Mouse (Mus musculus) embryonic facial prominence, embryonic 11.5 days (tissue): ENCODE data around the gene Banp. TPM values are rescaled to one million over a fixed set of nuclear protein-coding genes. Genes with fewer than 3 reads are reported as not detected.
A peak's percentile ranks its signal among the peaks of the same experiment; 100 is the strongest.

ENCODE experiments used
- ATAC-seq: fragments of 200-750 bp; cut with Nextera tagmentation; replicated peaks from 2 replicates; pipeline ENCODE4 v1.8.0; 2017; ENCODE audit warnings: low read depth; ENCODE audit not compliant: insufficient number of reproducible peaks, low FRiP score, low TSS enrichment
- DNase-seq: peaks from one replicate; pipeline ENCODE4 v3.0.0-alpha.2; 2015; ENCODE audit warnings: low spot score
- H3K27ac ChIP-seq: fragments of 300-500 bp; sonication (generic); replicated peaks from 2 replicates; pipeline ENCODE4 v1.5.1; 2014; ENCODE audit warnings: mild to moderate bottlenecking, low read depth, low read length, control low read depth
- H3K27me3 ChIP-seq: fragments of 300-500 bp; sonication (generic); 2 replicates; pipeline ENCODE4 v1.6.1; 2014; ENCODE audit warnings: mild to moderate bottlenecking, low read length, moderate library complexity, mixed read lengths; ENCODE audit not compliant: control insufficient read depth, insufficient read depth
- H3K36me3 ChIP-seq: fragments of 300-500 bp; sonication (generic); replicated peaks from 2 replicates; pipeline ENCODE4 v1.6.1; 2014; ENCODE audit warnings: low read depth, mild to moderate bottlenecking, low read length, moderate library complexity, mixed read lengths; ENCODE audit not compliant: control insufficient read depth, insufficient read depth
- H3K4me1 ChIP-seq: fragments of 300-500 bp; sonication (generic); 2 replicates; pipeline ENCODE4 v1.6.1; 2014; ENCODE audit warnings: low read length, mixed read lengths; ENCODE audit not compliant: control insufficient read depth, insufficient read depth
- H3K4me2 ChIP-seq: fragments of 300-500 bp; sonication (generic); 2 replicates; pipeline ENCODE4 v1.6.1; 2014; ENCODE audit warnings: low read depth, mild to moderate bottlenecking, control low read depth, low read length, moderate library complexity
- H3K4me3 ChIP-seq: fragments of 300-500 bp; sonication (generic); 2 replicates; pipeline ENCODE4 v1.5.1; 2014; ENCODE audit warnings: low read depth, low read length, control low read depth
- H3K9ac ChIP-seq: fragments of 300-500 bp; sonication (generic); replicated peaks from 2 replicates; pipeline ENCODE4 v1.6.1; 2014; ENCODE audit warnings: mild to moderate bottlenecking, control low read depth, low read length
- H3K9me3 ChIP-seq: fragments of 300-500 bp; sonication (generic); replicated peaks from 2 replicates; pipeline ENCODE4 v1.6.1; 2016; ENCODE audit warnings: mild to moderate bottlenecking, low read length, inconsistent platforms, mixed read lengths; ENCODE audit not compliant: control insufficient read depth
- WGBS: fragments of 180-500 bp; shearing (Covaris S2); extraction: QIAGEN DNeasy Blood & Tissue Kit; methylation state at CpG from one replicate; pipeline ENCODE4 v1.1.7; 2014; 5-methylcytosine and 5-hydroxymethylcytosine counted together
- polyA plus RNA-seq: library from polyadenylated mRNA; unstranded; fragments of >200 nt; fragmentation: Nextera tagmentation; extraction: Ambion mirVana; gene quantifications from 2 replicates; pipeline ENCODE4 v1.2.1, GENCODE M21; 2014

The Banp gene
- polyA plus RNA-seq, 1 experiment from 2014 or later = 56.2 TPM

DNA sequence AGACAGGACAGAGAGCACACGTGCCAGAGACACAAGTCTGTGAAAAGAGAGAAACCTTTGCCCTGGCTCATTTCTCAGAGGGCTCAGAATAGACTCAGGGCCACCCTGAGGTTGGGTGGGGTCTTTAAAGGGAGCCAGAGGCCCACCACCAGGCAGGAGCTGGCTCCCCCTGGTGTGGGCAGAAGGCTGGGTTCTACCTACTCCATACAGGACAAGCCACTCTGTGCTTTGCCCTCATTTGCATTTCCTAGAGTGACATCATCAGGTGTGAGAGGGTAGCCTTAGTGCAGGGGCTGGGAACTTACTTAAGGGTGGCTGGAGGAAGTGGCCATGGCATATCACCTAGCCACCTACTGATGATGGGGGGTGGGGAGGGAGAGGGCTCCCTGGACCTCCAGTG lies 106.6 kb downstream of the Banp start:
- H3K36me3 ChIP-seq = no peaks in the 10 kb centered on the region

DNA sequence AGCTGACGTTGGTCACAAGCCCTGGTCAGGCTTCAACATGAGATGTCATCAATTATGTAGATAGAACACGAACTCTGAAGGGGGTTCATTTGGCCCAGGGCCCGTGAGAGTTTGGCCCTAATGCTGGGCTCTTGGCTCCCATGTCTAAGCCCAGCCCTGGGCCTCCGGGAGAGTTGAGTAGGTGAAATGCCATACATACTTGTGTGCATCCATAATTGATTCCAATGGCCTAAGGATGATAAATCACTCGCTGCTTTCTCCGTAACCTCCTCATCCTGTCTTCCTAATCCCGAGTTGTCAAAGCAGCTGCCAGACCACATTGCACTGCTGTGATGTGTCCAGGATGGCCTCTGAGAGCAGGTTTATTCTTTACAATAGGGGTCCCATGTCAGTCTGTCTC lies 107.3 kb downstream of the Banp start:
- H3K4me2 ChIP-seq = no peak overlapping the region
- DNase-seq (no peak), ATAC-seq (no peak)
- H3K9ac ChIP-seq = no peak overlapping the region
- H3K4me1 ChIP-seq = no peaks in the 10 kb centered on the region; the same call in 1 of the 2 replicates
- no peaks in the 10 kb centered on the region for H3K36me3 ChIP-seq
- no peak overlapping the region for H3K4me3 ChIP-seq
- no peak overlapping the region for H3K27ac ChIP-seq
- H3K27me3 ChIP-seq = no peaks in the 10 kb centered on the region
- 73% methylated on average over 7 of the region's 7 CpGs for WGBS
- H3K9me3 ChIP-seq = no peaks in the 10 kb centered on the region

More for the DNA sequence above, 106.6 kb downstream of the Banp start:
- ATAC-seq = no peak
- no peak overlapping the region for H3K4me3 ChIP-seq
- H3K27ac ChIP-seq = no peak overlapping the region
- 43% methylated on average over 1 of the region's 1 CpGs for WGBS
- no peak overlapping the region for H3K4me2 ChIP-seq
- DNase-seq = no peak
- no peaks in the 10 kb centered on the region; the same call in 1 of the 2 replicates for H3K4me1 ChIP-seq
- H3K9ac ChIP-seq = no peak overlapping the region
- no peaks in the 10 kb centered on the region for H3K27me3 ChIP-seq
- no peaks in the 10 kb centered on the region for H3K9me3 ChIP-seq

DNA sequence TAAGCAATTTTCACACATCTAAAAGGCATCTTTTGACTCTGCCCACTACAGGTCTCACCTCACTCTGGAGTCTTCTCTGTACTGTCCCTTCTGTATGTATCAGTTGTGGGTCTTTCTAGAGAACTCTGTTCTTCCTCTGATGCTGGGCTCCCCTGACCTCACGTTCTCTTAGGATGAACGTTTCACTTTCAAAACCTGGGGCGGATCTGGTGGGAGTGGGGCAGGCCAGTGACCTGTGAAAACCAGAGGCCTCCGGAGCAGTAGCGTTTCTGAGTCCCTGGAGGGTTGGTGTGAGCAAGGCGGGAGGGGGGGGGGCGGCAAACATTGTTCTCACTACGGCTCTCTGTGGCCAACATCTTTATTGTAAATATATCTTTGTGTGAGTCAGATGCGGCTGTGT lies 109.0 kb downstream of the Banp start:
- no peak overlapping the region for H3K27ac ChIP-seq
- no peak overlapping the region for H3K9ac ChIP-seq
- DNase-seq (no peak), ATAC-seq (no peak)
- no peaks in the 10 kb centered on the region for H3K27me3 ChIP-seq
- H3K4me3 ChIP-seq = no peak overlapping the region
- no peaks in the 10 kb centered on the region for H3K9me3 ChIP-seq
- H3K36me3 ChIP-seq = no peaks in the 10 kb centered on the region
- no peaks in the 10 kb centered on the region; the same call in 1 of the 2 replicates for H3K4me1 ChIP-seq
- WGBS = 58% methylated on average over 9 of the region's 9 CpGs
- H3K4me2 ChIP-seq = no peak overlapping the region

DNA sequence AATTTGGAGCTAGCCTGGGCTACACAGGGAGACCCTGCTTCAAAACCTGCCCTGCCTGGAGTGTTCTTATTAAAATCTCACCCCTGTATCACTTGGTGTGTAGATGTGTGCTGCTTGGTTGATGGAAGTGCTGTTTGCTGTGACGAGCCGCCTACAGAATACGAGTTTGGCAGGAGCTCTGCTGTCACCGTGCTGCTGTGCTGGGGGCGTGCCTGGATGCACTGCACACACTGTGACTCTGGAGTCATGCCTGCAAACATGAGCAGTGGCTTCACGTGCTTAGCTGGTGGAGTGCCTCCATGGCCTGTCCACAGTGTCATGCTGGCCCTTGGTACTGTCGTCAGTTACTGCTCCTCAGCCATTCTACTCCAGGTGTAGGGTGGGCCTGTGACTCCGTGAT lies 109.4 kb downstream of the Banp start:
- ATAC-seq (no peak), DNase-seq (no peak)
- Histone ChIP-seq H3K4me1 (no peaks in the 10 kb centered on the region; the same call in 1 of the 2 replicates), H3K9me3 (no peaks in the 10 kb centered on the region), H3K36me3 (no peaks in the 10 kb centered on the region), H3K27ac (no peak overlapping the region), H3K9ac (no peak overlapping the region), H3K27me3 (no peaks in the 10 kb centered on the region), H3K4me2 (no peak overlapping the region), H3K4me3 (no peak overlapping the region)
- WGBS = 82% methylated on average over 8 of the region's 8 CpGs

DNA sequence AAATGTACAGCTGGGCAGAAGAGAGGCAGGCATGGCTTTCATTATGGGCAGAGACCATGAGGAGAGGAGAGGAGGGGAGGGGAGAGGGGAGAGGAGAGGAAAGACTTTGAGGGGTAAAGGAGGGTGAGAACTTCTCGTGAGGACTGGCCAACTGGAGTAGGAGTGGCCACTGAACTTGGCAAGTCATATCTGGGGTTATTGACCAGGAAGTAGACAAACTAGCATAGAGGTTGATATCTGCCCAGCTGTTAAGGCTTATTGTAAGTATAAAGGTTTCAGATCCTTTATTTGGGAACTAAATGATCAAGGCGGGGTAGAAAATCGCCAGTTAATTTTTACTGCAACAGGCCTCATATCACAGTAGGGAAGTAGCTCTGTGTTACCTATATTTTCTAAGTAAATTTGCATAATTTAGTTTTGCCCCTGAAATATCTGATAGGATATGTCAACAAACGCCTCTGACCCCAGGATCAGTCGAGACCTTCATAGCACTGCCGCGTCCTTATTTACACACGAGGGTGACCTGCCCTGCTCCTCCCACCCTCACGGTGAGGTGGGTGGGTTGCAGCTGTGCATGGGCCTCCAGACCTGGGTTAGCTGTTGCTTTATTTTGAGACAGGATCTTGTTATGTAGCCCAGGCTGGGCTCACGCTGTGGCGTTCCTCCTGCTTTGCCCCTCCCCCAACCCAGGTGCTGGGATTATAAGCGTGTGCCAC lies 113.1 kb downstream of the Banp start:
- 70% methylated on average over 12 of the region's 12 CpGs for WGBS
- Histone ChIP-seq H3K36me3 (no peaks in the 10 kb centered on the region), H3K27me3 (no peaks in the 10 kb centered on the region), H3K27ac (no peak overlapping the region), H3K9me3 (no peaks in the 10 kb centered on the region), H3K4me1 (no peaks in the 10 kb centered on the region), H3K4me3 (no peak overlapping the region), H3K9ac (no peak overlapping the region), H3K4me2 (no peak overlapping the region)
- DNase-seq = no peak
- ATAC-seq = no peak

DNA sequence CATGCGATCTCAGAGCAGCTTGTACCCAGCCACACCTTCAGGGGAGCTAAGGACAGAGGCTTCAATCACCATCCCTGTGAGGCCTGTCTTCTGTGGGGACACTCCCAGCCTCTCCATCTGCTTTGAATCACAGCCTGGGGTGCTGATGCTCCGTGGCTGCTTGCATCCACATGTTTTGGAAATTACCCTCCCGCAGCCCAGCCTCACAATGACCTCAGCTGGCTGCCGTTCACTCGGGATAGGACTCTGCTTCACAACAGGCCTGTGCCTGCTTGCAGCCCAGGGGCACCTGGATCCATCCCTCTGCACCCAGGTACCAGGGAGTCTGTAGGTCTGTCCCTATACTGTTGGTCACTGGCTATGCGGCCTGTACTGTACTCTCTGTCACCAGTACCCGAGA lies 114.8 kb downstream of the Banp start:
- DNase-seq = peak; percentile 67
- no peak for ATAC-seq

DNA sequence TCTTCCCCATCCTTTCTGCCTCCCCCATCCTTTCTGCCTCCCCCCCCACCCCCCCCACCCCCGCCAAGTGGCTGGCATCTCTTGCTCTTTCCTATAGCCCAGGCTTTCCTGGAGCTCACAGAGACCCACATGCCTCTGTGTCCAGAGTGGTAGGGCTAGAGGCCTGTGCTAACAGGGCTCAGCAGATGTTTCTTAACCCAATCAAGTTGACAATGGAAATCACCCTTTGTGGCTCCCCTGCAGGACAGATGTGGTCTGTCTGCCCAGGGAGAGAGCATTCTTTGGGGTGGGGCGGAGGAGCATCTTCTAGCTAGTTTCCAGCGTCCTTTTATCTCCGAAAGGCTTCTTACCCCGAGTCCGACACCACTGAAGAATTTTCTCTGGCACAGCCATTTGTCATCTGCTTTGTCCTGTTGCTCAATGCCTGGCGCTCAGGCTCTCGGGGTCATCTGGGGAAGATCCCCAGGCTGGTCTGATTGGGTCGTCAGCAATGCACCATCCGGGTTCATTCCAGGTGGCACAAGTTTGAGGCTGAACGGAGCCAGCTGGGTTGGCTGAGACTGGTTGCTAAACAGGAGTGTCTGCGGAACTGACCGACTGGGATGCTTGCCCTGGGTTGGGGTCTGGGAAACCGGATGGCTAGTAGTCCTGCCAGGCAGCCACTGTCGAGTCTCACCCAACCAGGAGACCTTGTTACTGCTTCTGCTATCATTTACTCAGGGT lies 118.4 kb downstream of the Banp start:
- Histone ChIP-seq H3K9me3 (no peaks in the 10 kb centered on the region), H3K4me3 (no peak overlapping the region), H3K4me1 (no peaks in the 10 kb centered on the region), H3K27me3 (no peaks in the 10 kb centered on the region), H3K36me3 (no peaks in the 10 kb centered on the region), H3K27ac (no peak overlapping the region), H3K9ac (no peak overlapping the region), H3K4me2 (no peak overlapping the region)
- ATAC-seq (no peak), DNase-seq (no peak)
- 79% methylated on average over 15 of the region's 15 CpGs for WGBS

More for the DNA sequence above, 114.8 kb downstream of the Banp start:
- Histone ChIP-seq H3K4me3 (no peak overlapping the region), H3K9me3 (no peaks in the 10 kb centered on the region), H3K27ac (no peak overlapping the region), H3K36me3 (no peaks in the 10 kb centered on the region), H3K9ac (no peak overlapping the region), H3K27me3 (no peaks in the 10 kb centered on the region), H3K4me1 (no peaks in the 10 kb centered on the region), H3K4me2 (no peak overlapping the region)
- 48% methylated on average over 7 of the region's 7 CpGs for WGBS

DNA sequence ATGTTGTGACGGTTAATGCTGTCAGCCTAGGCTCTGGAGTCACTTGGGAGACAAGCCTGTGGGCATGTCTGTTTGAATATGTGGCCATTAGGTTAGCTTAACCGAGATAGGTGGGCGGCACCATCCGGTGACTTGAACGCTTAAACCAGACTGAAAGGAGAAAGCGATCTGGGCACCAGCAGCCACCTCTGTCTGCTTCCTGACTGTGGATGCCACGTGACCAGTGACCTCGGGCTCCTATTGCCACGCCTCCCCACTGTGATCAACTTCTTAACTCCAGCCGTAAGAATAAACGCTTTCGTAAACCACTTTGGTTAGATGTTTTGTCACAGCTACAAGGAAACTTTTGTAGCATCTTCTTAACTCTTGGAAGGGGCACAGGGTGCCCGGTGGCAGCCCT lies 119.1 kb downstream of the Banp start:
- Histone ChIP-seq H3K9ac (no peak overlapping the region), H3K36me3 (no peaks in the 10 kb centered on the region), H3K9me3 (no peaks in the 10 kb centered on the region), H3K4me2 (no peak overlapping the region), H3K4me1 (no peaks in the 10 kb centered on the region), H3K4me3 (no peak overlapping the region), H3K27ac (no peak overlapping the region), H3K27me3 (no peaks in the 10 kb centered on the region)
- ATAC-seq (no peak), DNase-seq (no peak)
- WGBS = 85% methylated on average over 13 of the region's 13 CpGs
